9 mouse cellular contexts compared by ENCODE assay signal in the genomic region with DNA sequence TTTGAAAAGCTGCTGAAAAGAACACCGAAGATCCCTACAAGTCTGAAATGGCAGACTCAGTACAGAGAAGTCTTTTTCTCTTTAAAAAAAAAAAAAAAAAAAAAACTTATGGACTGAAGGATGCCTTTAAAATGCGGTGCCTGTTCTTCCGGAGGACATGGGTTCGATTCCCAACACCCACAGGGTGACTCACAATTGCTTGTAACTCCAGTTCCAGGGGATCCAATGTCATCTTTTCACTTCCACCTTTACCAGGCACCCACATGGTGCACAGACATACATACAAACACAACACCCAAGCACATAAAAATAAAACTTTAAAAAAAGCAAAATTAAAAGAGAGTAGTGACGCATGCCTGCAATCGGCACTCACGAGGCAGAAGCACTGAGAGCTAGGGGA. TPM values are rescaled to one million over a fixed set of nuclear protein-coding genes. Genes with fewer than 3 reads are reported as not detected.
A peak's percentile ranks its signal among the peaks of the same experiment; 100 is the strongest.
DNase-seq lines count a peak whose midpoint lies in the region; ATAC-seq lines count a peak whose summit lies in the region.
"Had no signal": no experiment of that assay in that cellular context is flagged by ENCODE, and none has a peak within 500 bp of the region (broad histone marks: within the 10 kb centered on the region; RNA-seq: fewer than 3 reads in every experiment).

No protein-coding gene starts in this region.

- H3K4me1 ChIP-seq in neural tube, embryonic 11.5 days (ENCODE audit: control insufficient read depth, insufficient read depth, low read length) = peaks cover 15% of the 10 kb centered on the region
- H3K4me1 ChIP-seq in forebrain, embryonic 16.5 days (replicated peaks; ENCODE audit: control insufficient read depth, insufficient read depth, low read length) = peaks cover 38% of the 10 kb centered on the region
- H3K4me1 ChIP-seq in liver, embryonic 13.5 days (replicated peaks) = peaks cover 88% of the 10 kb centered on the region

- no peak for DNase-seq in neural tube, embryonic 11.5 days (ENCODE audit: low spot score)
- no peak for DNase-seq in neural tube, embryonic 10.5 days (ENCODE audit: extremely low spot score, low spot score)
- DNase-seq in liver, embryonic 13.5 days = no peak
- DNase-seq in layer of hippocampus, postnatal 14 days (ENCODE audit: low spot score in 2 of 2) = no peak
- no peak for DNase-seq in urinary bladder, adult 18-20 months (ENCODE audit: low spot score in 2 of 2)
- DNase-seq in embryo, embryonic 9.5 days (ENCODE audit: extremely low spot score) = no peak
- DNase-seq: adrenal gland, adult 2 months; layer of hippocampus, adult 9-11 months had no signal

- H3K27me3 ChIP-seq in neural tube, embryonic 11.5 days (ENCODE audit: control insufficient read depth, insufficient read depth, low read length) = no peaks in the 10 kb centered on the region
- H3K27me3 ChIP-seq in forebrain, embryonic 16.5 days (replicated peaks; ENCODE audit: control insufficient read depth, insufficient read depth, low read length) = no peaks in the 10 kb centered on the region
- peaks cover 36% of the 10 kb centered on the region for H3K27me3 ChIP-seq in liver, embryonic 13.5 days

- no peaks in the 10 kb centered on the region for H3K9me3 ChIP-seq in neural tube, embryonic 11.5 days (ENCODE audit: control insufficient read depth, low read length)
- no peaks in the 10 kb centered on the region for H3K9me3 ChIP-seq in forebrain, embryonic 16.5 days (ENCODE audit: control insufficient read depth, low read length)
- no peaks in the 10 kb centered on the region for H3K9me3 ChIP-seq in liver, embryonic 13.5 days (replicated peaks)

- peak overlapping the region; percentile 89 for H3K4me3 ChIP-seq in neural tube, embryonic 11.5 days (ENCODE audit: low read depth, low read length)
- H3K4me3 ChIP-seq in forebrain, embryonic 16.5 days (replicated peaks; ENCODE audit: low read length) = peak overlapping the region; percentile 80
- H3K4me3 ChIP-seq in liver, embryonic 13.5 days (replicated peaks) = peak overlapping the region; percentile 82

- H3K4me2 ChIP-seq in neural tube, embryonic 11.5 days (ENCODE audit: low read depth) = peak overlapping the region; percentile 48
- H3K4me2 ChIP-seq in forebrain, embryonic 16.5 days (ENCODE audit: low read length) = peak overlapping the region; percentile 79
- peak overlapping the region; percentile 73 for H3K4me2 ChIP-seq in liver, embryonic 13.5 days

- no peaks in the 10 kb centered on the region for H3K36me3 ChIP-seq in neural tube, embryonic 11.5 days (ENCODE audit: control insufficient read depth, insufficient read depth, low read length)
- H3K36me3 ChIP-seq in forebrain, embryonic 16.5 days (ENCODE audit: control insufficient read depth, insufficient read depth) = no peaks in the 10 kb centered on the region
- H3K36me3 ChIP-seq in liver, embryonic 13.5 days = peaks cover 20% of the 10 kb centered on the region

- H3K9ac ChIP-seq in neural tube, embryonic 11.5 days (ENCODE audit: low read length) = no peak overlapping the region
- H3K9ac ChIP-seq in forebrain, embryonic 16.5 days (replicated peaks; ENCODE audit: low read depth, low read length) = no peak overlapping the region
- H3K9ac ChIP-seq in liver, embryonic 13.5 days = peak overlapping the region; percentile 83

- 95% methylated on average over 7 of the region's 7 CpGs for WGBS in neural tube, embryonic 11.5 days
- WGBS in forebrain, embryonic 16.5 days = 87% methylated on average over 7 of the region's 7 CpGs
- WGBS in liver, embryonic 13.5 days (ENCODE audit: insufficient replicate concordance) = 80% methylated on average over 7 of the region's 7 CpGs

- H3K27ac ChIP-seq in neural tube, embryonic 11.5 days (ENCODE audit: low read depth, low read length) = no peak overlapping the region
- H3K27ac ChIP-seq in forebrain, embryonic 16.5 days (ENCODE audit: low read length) = no peak overlapping the region
- H3K27ac ChIP-seq in liver, embryonic 13.5 days = 0 out of 2 replicates have a peak overlapping the region, but pooled peaks have one; percentile 84

- no peak for ATAC-seq in neural tube, embryonic 11.5 days (ENCODE audit: insufficient read depth, low FRiP score, low TSS enrichment)
- ATAC-seq in forebrain, embryonic 16.5 days = no peak
- ATAC-seq in liver, embryonic 13.5 days (ENCODE audit: low read depth) = no peak

RNA-seq across cellular contexts. Expression of gene Mrpl52, which starts 1.0 kb away (rescaled TPM):
- polyA plus RNA-seq in neural tube, embryonic 11.5 days (2014; fragmentation: Nextera tagmentation; extraction: Ambion mirVana) = 190 and 216 TPM in 2 replicates
- 229 and 239 TPM in 2 replicates for polyA plus RNA-seq in forebrain, embryonic 16.5 days (2015; fragmentation: Nextera tagmentation; extraction: Ambion mirVana)
- 244 and 265 TPM in 2 replicates for polyA plus RNA-seq in liver, embryonic 13.5 days (2015; fragmentation: Nextera tagmentation; extraction: Ambion mirVana)
- total RNA-seq in layer of hippocampus, postnatal 14 days (2021) = 10 to 100 TPM; 92.7 to 96.6 TPM

RNA-seq across cellular contexts. Expression of gene Mmp14, which starts 3.7 kb away (rescaled TPM):
- polyA plus RNA-seq in neural tube, embryonic 11.5 days (2014; fragmentation: Nextera tagmentation; extraction: Ambion mirVana) = 69.6 and 70.6 TPM in 2 replicates
- polyA plus RNA-seq in forebrain, embryonic 16.5 days (2015; fragmentation: Nextera tagmentation; extraction: Ambion mirVana) = 49.4 and 62.3 TPM in 2 replicates
- polyA plus RNA-seq in liver, embryonic 13.5 days (2015; fragmentation: Nextera tagmentation; extraction: Ambion mirVana) = 19.8 and 23.2 TPM in 2 replicates
- total RNA-seq in layer of hippocampus, postnatal 14 days (2021) = 10 to 100 TPM; 20.0 to 29.8 TPM

RNA-seq across cellular contexts. Expression of gene Slc7a7, which starts 10.1 kb away (rescaled TPM):
- polyA plus RNA-seq in neural tube, embryonic 11.5 days (2014; fragmentation: Nextera tagmentation; extraction: Ambion mirVana) = 4.5 and 4.8 TPM in 2 replicates
- polyA plus RNA-seq in forebrain, embryonic 16.5 days (2015; fragmentation: Nextera tagmentation; extraction: Ambion mirVana) = 3.9 and 4.9 TPM in 2 replicates
- polyA plus RNA-seq in liver, embryonic 13.5 days (2015; fragmentation: Nextera tagmentation; extraction: Ambion mirVana) = 8.6 and 10.3 TPM in 2 replicates
- total RNA-seq in layer of hippocampus, postnatal 14 days (2021) = 1 to 10 TPM; 2.4 to 2.5 TPM

RNA-seq across cellular contexts. Expression of gene Lrp10, which starts 36.2 kb away (rescaled TPM):
- polyA plus RNA-seq in neural tube, embryonic 11.5 days (2014; fragmentation: Nextera tagmentation; extraction: Ambion mirVana) = 24.5 and 26.6 TPM in 2 replicates
- 30.8 and 34.3 TPM in 2 replicates for polyA plus RNA-seq in forebrain, embryonic 16.5 days (2015; fragmentation: Nextera tagmentation; extraction: Ambion mirVana)
- 18.4 and 21.2 TPM in 2 replicates for polyA plus RNA-seq in liver, embryonic 13.5 days (2015; fragmentation: Nextera tagmentation; extraction: Ambion mirVana)
- 10 to 100 TPM; 40.3 to 45.1 TPM for total RNA-seq in layer of hippocampus, postnatal 14 days (2021)

RNA-seq across cellular contexts. Expression of gene Rem2, which starts 48.2 kb away (rescaled TPM):
- polyA plus RNA-seq in neural tube, embryonic 11.5 days (2014; fragmentation: Nextera tagmentation; extraction: Ambion mirVana) = 23.3 and 26.2 TPM in 2 replicates
- 21.0 and 27.7 TPM in 2 replicates for polyA plus RNA-seq in forebrain, embryonic 16.5 days (2015; fragmentation: Nextera tagmentation; extraction: Ambion mirVana)
- 0.06 and 0.12 TPM in 2 replicates for polyA plus RNA-seq in liver, embryonic 13.5 days (2015; fragmentation: Nextera tagmentation; extraction: Ambion mirVana)
- 10 to 100 TPM; 31.3 to 33.2 TPM for total RNA-seq in layer of hippocampus, postnatal 14 days (2021)
